Mouse (Mus musculus): Measurements from ENCODE around the gene Arsb.
"Not testable (repeated sequence)": the region's sequence is repeated elsewhere in the genome, so short reads cannot be mapped to it uniquely, and the experiment has no call there.

Gene Arsb

GRCm38 (mm10) chr13:93984521-93984920 is 213.1 kb downstream of the Arsb start:
- DNase-seq (ENCODE audit: low spot score in 2 of 2): no peak

DNA sequence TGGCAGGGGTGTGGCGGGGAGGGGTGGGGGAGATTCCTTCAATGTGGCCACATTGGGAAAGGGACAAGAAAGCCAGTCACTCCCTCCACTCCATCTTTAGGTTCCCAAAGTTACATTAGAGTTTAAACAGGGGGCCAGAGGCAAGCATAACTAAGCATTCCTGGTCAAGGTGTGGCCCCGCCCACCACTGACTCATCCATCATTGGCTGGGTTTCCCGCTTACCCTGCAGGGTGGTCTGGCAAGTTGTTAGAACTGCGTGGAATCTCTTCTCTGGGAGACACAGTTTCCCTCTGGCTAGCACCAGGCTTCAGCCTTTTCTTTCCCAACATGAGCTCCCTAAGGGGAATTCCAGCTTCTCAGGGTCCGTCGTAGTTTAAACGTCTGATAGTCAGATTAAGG is 213.8 kb downstream of the Arsb start:
- no peak for DNase-seq (ENCODE audit: low spot score in 2 of 2)

DNA sequence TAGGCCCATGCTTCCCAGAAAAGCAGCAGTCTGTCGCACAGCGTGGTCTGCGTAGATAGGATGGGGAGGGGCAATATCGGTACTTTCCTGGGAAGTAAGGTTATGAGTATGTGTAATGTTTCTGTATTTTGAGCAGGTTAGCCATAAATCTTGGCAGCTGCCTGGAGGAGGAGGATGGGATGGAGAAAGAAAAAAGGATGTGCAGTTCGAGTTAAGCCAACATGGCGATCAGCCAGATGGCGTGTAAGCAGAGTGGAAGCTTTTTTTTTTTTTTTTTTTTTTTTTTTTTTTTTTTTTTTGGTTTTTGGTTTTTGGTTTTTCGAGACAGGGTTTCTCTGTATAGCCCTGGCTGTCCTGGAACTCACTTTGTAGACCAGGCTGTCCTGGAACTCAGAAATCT is 214.3 kb downstream of the Arsb start:
- DNase-seq (ENCODE audit: low spot score in 2 of 2): not testable (repeated sequence)

DNA sequence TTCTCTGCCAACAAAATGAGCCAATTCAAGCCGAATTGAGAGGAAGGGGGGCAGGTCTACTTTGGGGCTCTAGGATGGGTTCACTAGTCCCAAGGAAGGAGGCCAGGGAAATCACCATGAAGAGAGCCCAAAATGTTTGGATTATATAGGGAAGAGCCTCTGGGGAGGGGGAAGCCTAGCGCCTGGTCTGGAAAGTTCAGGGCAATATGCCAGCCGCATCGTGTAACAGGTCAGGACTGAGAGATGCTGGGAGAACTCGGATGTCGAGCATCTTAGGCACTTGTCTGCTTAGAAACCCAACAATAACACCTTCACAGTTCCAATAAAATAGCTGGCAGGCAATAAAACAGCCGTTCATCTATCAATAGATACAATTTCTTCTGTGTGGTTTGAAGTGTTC is 216.2 kb downstream of the Arsb start:
- no peak for DNase-seq (ENCODE audit: low spot score in 2 of 2)

DNA sequence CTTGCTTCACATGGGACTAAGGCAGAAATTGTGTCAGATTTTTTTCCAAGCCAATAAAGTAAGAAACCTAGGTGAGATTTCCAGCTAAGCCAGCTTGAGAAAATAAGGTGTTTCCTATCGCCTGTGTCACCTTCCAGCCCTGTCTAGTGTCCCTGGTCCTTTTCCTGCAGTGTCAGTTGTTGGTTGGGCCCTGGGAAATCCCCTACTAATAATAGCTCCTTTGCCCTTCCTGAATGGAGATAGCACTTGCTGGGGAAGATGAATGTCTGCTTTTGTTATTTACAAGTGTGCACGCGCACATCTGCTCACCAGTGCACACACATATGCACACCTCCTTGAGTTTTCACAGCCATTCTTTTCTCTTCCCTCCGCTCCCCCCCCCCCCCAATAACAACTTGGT is 217.8 kb downstream of the Arsb start:
- DNase-seq (ENCODE audit: low spot score in 2 of 2): no peak

- no peak for DNase-seq (ENCODE audit: low spot score in 2 of 2)
Observed at GRCm38 (mm10) chr13:93989736-93990611, 218.5 kb downstream of the Arsb start.

- DNase-seq (ENCODE audit: low spot score in 2 of 2): no peak
Observed at GRCm38 (mm10) chr13:93990841-93991240, 219.4 kb downstream of the Arsb start.

- DNase-seq (ENCODE audit: low spot score in 2 of 2): no peak
Observed at GRCm38 (mm10) chr13:93992342-93992882, 221.0 kb downstream of the Arsb start.
